Mouse (Mus musculus) forebrain, postnatal 0 days (tissue): ENCODE data around the gene Hoxa3. TPM values are rescaled to one million over a fixed set of nuclear protein-coding genes. Genes with fewer than 3 reads are reported as not detected.
A peak's percentile ranks its signal among the peaks of the same experiment; 100 is the strongest.

Experiments
- ATAC-seq: fragments of 200-750 bp; cut with Nextera tagmentation; 2 replicates; pipeline ENCODE4 v1.8.0; 2017; ENCODE audit warnings: mild to moderate bottlenecking, moderate library complexity
- DNase-seq: peaks from one replicate; pipeline ENCODE4 v3.0.0-alpha.2; 2015
- H3K27ac ChIP-seq: fragments of 300-500 bp; sonication (generic); 2 replicates; pipeline ENCODE4 v1.5.1; 2014; ENCODE audit warnings: low read depth, mild to moderate bottlenecking, antibody characterized with exemption, low read length, moderate library complexity, mixed read lengths
- H3K27me3 ChIP-seq: fragments of 300-500 bp; sonication (generic); 2 replicates; pipeline ENCODE4 v1.6.1; 2014; ENCODE audit warnings: mild to moderate bottlenecking, low read length, mixed read lengths; ENCODE audit not compliant: insufficient read depth
- H3K36me3 ChIP-seq: fragments of 300-500 bp; sonication (generic); 2 replicates; pipeline ENCODE4 v1.6.1; 2014; ENCODE audit warnings: mild to moderate bottlenecking, moderate library complexity; ENCODE audit not compliant: insufficient read depth
- H3K4me1 ChIP-seq: fragments of 300-500 bp; sonication (generic); 2 replicates; pipeline ENCODE4 v1.6.1; 2014; ENCODE audit warnings: antibody characterized with exemption; ENCODE audit not compliant: insufficient read depth
- H3K4me2 ChIP-seq: fragments of 300-500 bp; sonication (generic); 2 replicates; pipeline ENCODE4 v1.6.1; 2014; ENCODE audit warnings: low read depth, mild to moderate bottlenecking, moderate library complexity
- H3K4me3 ChIP-seq: fragments of 300-500 bp; sonication (generic); 2 replicates; pipeline ENCODE4 v1.5.1; 2014; ENCODE audit warnings: low read depth, low read length, mixed read lengths
- H3K9ac ChIP-seq: fragments of 300-500 bp; sonication (generic); 2 replicates; pipeline ENCODE4 v1.6.1; 2014; ENCODE audit warnings: mild to moderate bottlenecking
- H3K9me3 ChIP-seq: fragments of 300-500 bp; sonication (generic); 2 replicates; pipeline ENCODE4 v1.6.1; 2016; ENCODE audit warnings: low read length
- CTCF ChIP-seq: sonication (generic); IDR thresholded peaks from 2 replicates; pipeline ENCODE4 v1.5.1; 2016; ENCODE audit warnings: antibody characterized with exemption, control low read depth, low read depth
- WGBS: fragments of 180-500 bp; shearing (Covaris S2); extraction: QIAGEN DNeasy Blood & Tissue Kit; methylation state at CpG from one replicate; pipeline ENCODE4 v1.1.7; 2014; 5-methylcytosine and 5-hydroxymethylcytosine counted together
- polyA plus RNA-seq: library from polyadenylated mRNA; unstranded; fragments of >200 nt; fragmentation: Nextera tagmentation; extraction: Ambion mirVana; gene quantifications from 2 replicates; pipeline ENCODE4 v1.2.1, GENCODE M21; 2015
- total RNA-seq: library from RNA; depleted of rRNA; stranded (reverse); fragments of >200 nt; gene quantifications from 2 replicates; pipeline ENCODE4 v1.2.3, GENCODE M21; 2014

The Hoxa3 gene
- total and polyA plus RNA-seq, 2 experiments from 2014 or later = not detected

DNA sequence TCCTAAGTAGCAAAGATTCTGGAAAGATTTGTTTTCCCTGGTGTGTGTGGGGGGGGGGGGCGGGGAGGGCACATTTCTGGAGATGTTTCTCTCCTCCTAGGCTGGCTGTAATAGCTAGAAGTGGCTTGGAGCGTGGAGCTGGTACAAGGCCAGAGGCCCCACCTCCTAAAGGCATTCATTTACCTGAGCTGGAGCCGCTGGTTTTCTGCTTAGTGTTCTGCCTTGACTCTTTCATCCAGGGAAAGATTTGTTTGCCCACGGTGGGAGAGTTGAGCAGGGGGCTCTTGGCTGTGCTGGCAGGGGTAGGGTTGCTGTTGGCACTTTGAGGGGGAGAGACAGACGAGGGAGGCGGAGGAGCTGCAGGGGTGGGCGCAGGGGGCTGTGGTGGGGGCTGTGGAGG, 41.2 kb downstream of the Hoxa3 start:
- Histone ChIP-seq H3K4me1 (no peaks in the 10 kb centered on the region), H3K36me3 (no peaks in the 10 kb centered on the region), H3K9ac (no peak overlapping the region), H3K27me3 (peaks cover 90% of the 10 kb centered on the region), H3K4me3 (no peak overlapping the region), H3K4me2 (no peak overlapping the region), H3K9me3 (no peaks in the 10 kb centered on the region), H3K27ac (no peak overlapping the region)
- 6% methylated on average over 7 of the region's 7 CpGs for WGBS
- ATAC-seq = no peak
- no peak for TF ChIP-seq CTCF
- DNase-seq = no peak

- no peak for TF ChIP-seq CTCF
- H3K9ac ChIP-seq = no peak overlapping the region
Observed at GRCm38 (mm10) chr6:52171331-52171730, 41.8 kb downstream of the Hoxa3 start.

GRCm38 (mm10) chr6:52170898-52171223, 42.3 kb downstream of the Hoxa3 start:
- peaks cover 90% of the 10 kb centered on the region for H3K27me3 ChIP-seq
- H3K36me3 ChIP-seq = no peaks in the 10 kb centered on the region
- no peak overlapping the region for H3K9ac ChIP-seq
- ATAC-seq = no peak
- no peak for DNase-seq
- no peak for TF ChIP-seq CTCF
- no peak overlapping the region for H3K4me3 ChIP-seq
- H3K4me2 ChIP-seq = no peak overlapping the region
- H3K27ac ChIP-seq = no peak overlapping the region
- WGBS = 2% methylated on average over 5 of the region's 5 CpGs
- H3K4me1 ChIP-seq = no peaks in the 10 kb centered on the region
- H3K9me3 ChIP-seq = no peaks in the 10 kb centered on the region

More at GRCm38 (mm10) chr6:52171331-52171730, 41.8 kb downstream of the Hoxa3 start:
- Histone ChIP-seq H3K4me1 (no peaks in the 10 kb centered on the region), H3K36me3 (no peaks in the 10 kb centered on the region), H3K9me3 (no peaks in the 10 kb centered on the region), H3K4me2 (no peak overlapping the region), H3K4me3 (no peak overlapping the region), H3K27me3 (peaks cover 90% of the 10 kb centered on the region), H3K27ac (no peak overlapping the region)
- ATAC-seq = no peak
- WGBS = 4% methylated on average over 4 of the region's 4 CpGs
- DNase-seq = no peak

DNA sequence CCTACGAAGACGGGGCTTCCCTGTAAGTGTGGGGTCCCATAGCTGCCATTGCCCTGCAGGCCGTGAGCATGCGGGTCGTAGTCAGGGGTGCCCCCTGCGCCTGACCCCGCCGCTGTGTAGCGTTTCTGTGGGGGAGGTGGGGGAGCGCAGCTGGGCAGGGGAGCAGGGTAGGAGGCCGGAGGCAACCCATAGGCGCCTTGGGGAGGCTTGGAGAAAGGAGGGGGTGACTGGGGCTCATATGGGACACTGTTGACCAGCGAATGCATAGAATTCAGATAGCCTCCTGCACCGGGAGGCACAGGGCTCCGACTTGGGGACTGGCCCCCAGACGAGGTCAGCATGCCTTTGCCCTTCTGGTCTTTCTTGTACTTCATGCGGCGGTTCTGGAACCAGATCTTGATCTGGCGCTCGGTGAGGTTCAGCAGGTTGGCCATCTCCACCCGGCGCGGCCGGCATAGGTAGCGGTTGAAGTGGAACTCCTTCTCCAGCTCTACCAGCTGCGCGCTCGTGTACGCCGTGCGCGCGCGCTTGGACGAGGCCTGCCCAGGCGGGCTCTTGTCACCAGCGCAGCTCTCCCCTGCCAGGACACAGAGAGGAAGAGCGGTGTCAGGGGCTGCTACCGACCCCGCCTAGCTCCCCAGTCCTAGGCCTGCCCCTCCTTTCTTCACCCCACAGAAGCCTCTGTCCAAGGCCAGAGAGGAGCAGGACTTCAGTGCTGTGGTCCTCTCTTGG, 42.8 kb downstream of the Hoxa3 start:
- 1% methylated on average over 40 of the region's 40 CpGs for WGBS
- no peaks in the 10 kb centered on the region for H3K36me3 ChIP-seq
- H3K9me3 ChIP-seq = no peaks in the 10 kb centered on the region
- no peak overlapping the region for H3K9ac ChIP-seq
- peaks cover 93% of the 10 kb centered on the region for H3K27me3 ChIP-seq
- H3K4me1 ChIP-seq = no peaks in the 10 kb centered on the region
- H3K4me2 ChIP-seq = no peak overlapping the region
- H3K27ac ChIP-seq = no peak overlapping the region
- TF ChIP-seq CTCF = no peak
- H3K4me3 ChIP-seq = no peak overlapping the region
- ATAC-seq (no peak), DNase-seq (no peak)

DNA sequence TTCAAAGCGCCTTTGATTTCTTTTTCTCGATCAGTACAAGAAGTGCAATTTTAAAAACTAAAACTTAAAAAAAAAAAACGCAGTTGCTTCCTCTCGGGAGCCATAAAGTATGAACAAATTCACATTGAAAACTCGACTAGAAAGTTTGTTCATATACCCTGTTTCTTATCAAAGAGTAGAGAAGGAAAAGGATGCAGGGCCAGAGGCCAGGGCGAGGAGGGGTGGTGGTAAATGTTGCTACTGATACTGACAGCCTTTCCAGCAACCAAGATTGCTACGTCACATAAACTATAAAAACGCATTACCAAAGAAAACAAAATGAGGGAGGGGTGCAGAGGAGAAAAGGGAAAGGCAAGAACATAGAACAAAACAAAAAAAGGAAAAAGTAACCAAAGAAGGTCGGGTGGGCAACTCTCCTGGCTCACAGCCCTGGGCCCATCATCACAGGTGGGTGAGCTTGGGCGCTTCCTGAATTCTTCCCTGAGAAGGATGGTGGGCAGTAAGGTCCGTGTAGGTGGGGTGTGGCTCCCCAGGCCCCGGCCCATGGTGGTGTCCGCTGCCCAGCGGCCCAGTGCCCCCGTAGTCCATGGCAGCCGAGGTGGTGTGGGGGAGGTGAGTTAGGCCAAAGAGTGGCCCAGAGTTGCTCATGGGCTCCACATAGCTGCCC, 43.5 kb downstream of the Hoxa3 start:
- Histone ChIP-seq H3K4me3 (no peak overlapping the region), H3K9me3 (no peaks in the 10 kb centered on the region), H3K27me3 (peaks cover 93% of the 10 kb centered on the region), H3K27ac (no peak overlapping the region), H3K4me2 (no peak overlapping the region), H3K36me3 (no peaks in the 10 kb centered on the region), H3K9ac (no peak overlapping the region), H3K4me1 (no peaks in the 10 kb centered on the region)
- 3% methylated on average over 16 of the region's 16 CpGs for WGBS
- DNase-seq (no peak), ATAC-seq (no peak)
- TF ChIP-seq CTCF = no peak

GRCm38 (mm10) chr6:52168191-52169055, 44.7 kb downstream of the Hoxa3 start:
- under 1% methylated on average over 42 of the region's 42 CpGs for WGBS
- Histone ChIP-seq H3K27ac (no peak overlapping the region), H3K9ac (no peak overlapping the region)

DNA sequence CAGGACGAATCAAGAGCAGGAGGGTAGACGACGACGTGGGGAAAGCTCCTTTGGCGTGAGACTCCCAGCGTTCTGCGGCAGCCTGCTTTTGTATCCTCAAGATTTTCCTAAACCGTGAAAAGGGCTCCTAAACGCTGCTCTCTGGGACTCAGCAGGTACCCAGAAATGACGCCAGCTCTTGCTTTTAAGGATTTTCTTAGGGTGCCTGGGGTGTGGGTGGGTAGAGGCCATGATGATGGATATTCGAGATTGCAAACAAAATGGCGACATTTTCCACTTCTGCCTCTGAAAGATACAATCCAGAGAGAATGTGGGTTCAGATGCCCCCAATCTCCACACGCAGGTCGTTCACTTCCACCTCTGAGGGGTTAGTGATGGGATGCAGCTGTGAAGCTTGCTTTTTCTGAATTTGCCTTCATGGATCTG, 45.4 kb downstream of the Hoxa3 start:
- H3K4me2 ChIP-seq = no peak overlapping the region
- no peak for DNase-seq

More at GRCm38 (mm10) chr6:52168191-52169055, 44.7 kb downstream of the Hoxa3 start:
- no peak for ATAC-seq
- H3K36me3 ChIP-seq = no peaks in the 10 kb centered on the region
- no peak overlapping the region for H3K4me2 ChIP-seq
- H3K27me3 ChIP-seq = peaks cover 92% of the 10 kb centered on the region
- no peaks in the 10 kb centered on the region for H3K9me3 ChIP-seq
- TF ChIP-seq CTCF = no peak
- peak; percentile 52 for DNase-seq
- no peaks in the 10 kb centered on the region for H3K4me1 ChIP-seq
- no peak overlapping the region for H3K4me3 ChIP-seq

More for the DNA sequence above, 45.4 kb downstream of the Hoxa3 start:
- no peaks in the 10 kb centered on the region for H3K9me3 ChIP-seq
- H3K9ac ChIP-seq = no peak overlapping the region
- H3K4me3 ChIP-seq = no peak overlapping the region
- no peaks in the 10 kb centered on the region for H3K36me3 ChIP-seq
- H3K4me1 ChIP-seq = no peaks in the 10 kb centered on the region
- ATAC-seq = no peak
- 2% methylated on average over 14 of the region's 14 CpGs for WGBS
- TF ChIP-seq CTCF = no peak
- H3K27me3 ChIP-seq = peaks cover 92% of the 10 kb centered on the region
- no peak overlapping the region for H3K27ac ChIP-seq
